10 mouse cellular contexts compared by ENCODE assay signal in the genomic region with DNA sequence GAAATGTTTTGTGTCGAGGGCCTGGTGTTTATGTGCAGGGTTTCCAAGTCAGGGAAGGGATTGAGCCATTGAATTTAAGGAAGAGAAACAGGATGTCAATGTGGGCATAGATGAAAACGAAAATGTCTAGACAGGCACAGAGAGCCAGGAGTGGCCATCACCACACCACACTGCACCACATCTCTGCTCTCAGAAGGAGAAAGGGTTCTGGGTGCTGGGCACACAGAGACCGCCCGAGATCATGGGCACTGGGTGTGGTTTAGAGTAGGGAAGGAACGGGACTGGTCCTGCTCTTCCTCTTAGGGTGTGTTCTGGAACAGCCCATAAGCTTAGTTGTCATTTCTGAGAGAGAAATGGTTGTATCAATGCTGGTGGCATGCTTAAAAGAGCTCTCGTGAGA. TPM values are rescaled to one million over a fixed set of nuclear protein-coding genes. Genes with fewer than 3 reads are reported as not detected.
DNase-seq lines count a peak whose midpoint lies in the region; ATAC-seq lines count a peak whose summit lies in the region.
"Had no signal": no experiment of that assay in that cellular context is flagged by ENCODE, and none has a peak within 500 bp of the region (broad histone marks: within the 10 kb centered on the region; RNA-seq: fewer than 3 reads in every experiment).

No protein-coding gene starts in this region.

- peak overlapping the region; percentile 82 for H3K4me3 ChIP-seq in embryonic facial prominence, embryonic 10.5 days
- peak overlapping the region; percentile 85 for H3K4me3 ChIP-seq in hindbrain, embryonic 15.5 days
- peak overlapping the region; percentile 72 for H3K4me3 ChIP-seq in midbrain, embryonic 13.5 days (replicated peaks)

- H3K9me3 ChIP-seq in embryonic facial prominence, embryonic 10.5 days: no peaks in the 10 kb centered on the region
- H3K9me3 ChIP-seq in hindbrain, embryonic 15.5 days: no peaks in the 10 kb centered on the region
- no peaks in the 10 kb centered on the region for H3K9me3 ChIP-seq in midbrain, embryonic 13.5 days

- intact Hi-C loops in heart, postnatal 10 days (cut with DNase I): loop anchor here (2.0 to 5.0 kb wide), 3 partner anchors 16 to 251 kb away; a partner anchor contains a TSS

- H3K4me1 ChIP-seq in embryonic facial prominence, embryonic 10.5 days: peaks cover 15% of the 10 kb centered on the region
- H3K4me1 ChIP-seq in hindbrain, embryonic 15.5 days (replicated peaks): peaks cover 18% of the 10 kb centered on the region
- peaks cover 22% of the 10 kb centered on the region for H3K4me1 ChIP-seq in midbrain, embryonic 13.5 days (replicated peaks)

- peak overlapping the region; percentile 78 for H3K9ac ChIP-seq in hindbrain, embryonic 15.5 days
- H3K9ac ChIP-seq in midbrain, embryonic 13.5 days (replicated peaks): peak overlapping the region; percentile 77

- peaks cover 37% of the 10 kb centered on the region for H3K36me3 ChIP-seq in embryonic facial prominence, embryonic 10.5 days (replicated peaks)
- peaks cover 26% of the 10 kb centered on the region for H3K36me3 ChIP-seq in hindbrain, embryonic 15.5 days
- H3K36me3 ChIP-seq in midbrain, embryonic 13.5 days: peaks cover 36% of the 10 kb centered on the region

- 59% methylated on average over 6 of the region's 6 CpGs for WGBS in embryonic facial prominence, embryonic 10.5 days
- 54% methylated on average over 6 of the region's 6 CpGs for WGBS in hindbrain, embryonic 15.5 days
- 55% methylated on average over 6 of the region's 6 CpGs for WGBS in midbrain, embryonic 13.5 days

- peak overlapping the region; percentile 90; the same call in 1 of the 2 replicates for H3K27ac ChIP-seq in embryonic facial prominence, embryonic 10.5 days (replicated peaks)
- H3K27ac ChIP-seq in hindbrain, embryonic 15.5 days (replicated peaks): no peak overlapping the region
- peak overlapping the region; percentile 93 for H3K27ac ChIP-seq in midbrain, embryonic 13.5 days

- no peaks in the 10 kb centered on the region for H3K27me3 ChIP-seq in embryonic facial prominence, embryonic 10.5 days (replicated peaks; ENCODE audit: low read depth, poor library complexity, severe bottlenecking)
- no peaks in the 10 kb centered on the region for H3K27me3 ChIP-seq in hindbrain, embryonic 15.5 days
- no peaks in the 10 kb centered on the region for H3K27me3 ChIP-seq in midbrain, embryonic 13.5 days

- DNase-seq in heart, adult 18-20 months: peak; percentile 18 to 21
- DNase-seq in heart, postnatal 10 days: no peak
- no peak for DNase-seq in embryonic facial prominence, embryonic 10.5 days (ENCODE audit: low spot score)
- DNase-seq in gastrocnemius, postnatal 10 days: no peak
- DNase-seq in adrenal gland, adult 2 months: no peak
- no peak for DNase-seq in embryo, embryonic 9.5 days (ENCODE audit: extremely low spot score)
- DNase-seq: cerebellum, adult 11-12 months had no signal

- ATAC-seq in hindbrain, embryonic 15.5 days (ENCODE audit: low FRiP score, low read depth): no peak
- ATAC-seq in midbrain, embryonic 13.5 days: no peak

- peak overlapping the region; percentile 80 for H3K4me2 ChIP-seq in hindbrain, embryonic 15.5 days
- H3K4me2 ChIP-seq in midbrain, embryonic 13.5 days (replicated peaks): peak overlapping the region; percentile 63

RNA-seq across cellular contexts. Expression of a gene that starts 1.2 kb away (rescaled TPM):
- total RNA-seq in heart, adult 18-20 months (2021): under 1 TPM; 0.79 to 0.85 TPM
- total RNA-seq in heart, postnatal 10 days (2021): 1 to 10 TPM in 1 of 2 experiments, under 1 TPM in 1; 0.81 to 1.5 TPM
- 5.4 and 6.2 TPM in 2 replicates for polyA plus RNA-seq in embryonic facial prominence, embryonic 10.5 days (2016; fragmentation: Nextera tagmentation; extraction: Ambion mirVana)
- 7.3 and 8.5 TPM in 2 replicates for polyA plus RNA-seq in hindbrain, embryonic 15.5 days (2015; fragmentation: Nextera tagmentation; extraction: Ambion mirVana)
- 10.3 and 11.1 TPM in 2 replicates for polyA plus RNA-seq in midbrain, embryonic 13.5 days (2015; fragmentation: Nextera tagmentation; extraction: Ambion mirVana)
- total RNA-seq in gastrocnemius, postnatal 10 days (2021): 1 to 10 TPM; 1.2 to 1.4 TPM
- total RNA-seq in adrenal gland, adult 2 months (2021): 1 to 10 TPM; 2.0 to 3.1 TPM
- 0.52 and 0.71 TPM in 2 replicates for polyA plus RNA-seq in adrenal gland, adult 2 months (2012; rRNA removed)

RNA-seq across cellular contexts. Expression of a gene that starts 16.1 kb away (rescaled TPM):
- 1 to 10 TPM; 4.4 to 8.2 TPM for total RNA-seq in heart, adult 18-20 months (2021)
- 1 to 10 TPM; 9.2 to 9.5 TPM for total RNA-seq in heart, postnatal 10 days (2021)
- 15.0 and 15.6 TPM in 2 replicates for polyA plus RNA-seq in embryonic facial prominence, embryonic 10.5 days (2016; fragmentation: Nextera tagmentation; extraction: Ambion mirVana)
- polyA plus RNA-seq in hindbrain, embryonic 15.5 days (2015; fragmentation: Nextera tagmentation; extraction: Ambion mirVana): 14.2 and 14.8 TPM in 2 replicates
- polyA plus RNA-seq in midbrain, embryonic 13.5 days (2015; fragmentation: Nextera tagmentation; extraction: Ambion mirVana): 16.4 and 17.7 TPM in 2 replicates
- total RNA-seq in gastrocnemius, postnatal 10 days (2021): 1 to 10 TPM; 6.1 to 7.3 TPM
- total RNA-seq in adrenal gland, adult 2 months (2021): 10 to 100 TPM; 12.8 to 18.1 TPM
- polyA plus RNA-seq in adrenal gland, adult 2 months (2012; rRNA removed): 0.27 and 0.47 TPM in 2 replicates

RNA-seq across cellular contexts. Expression of a gene that starts 19.1 kb away (rescaled TPM):
- total RNA-seq in heart, adult 18-20 months (2021): 1 to 10 TPM; 2.3 to 3.0 TPM
- total RNA-seq in heart, postnatal 10 days (2021): 1 to 10 TPM; 2.2 to 2.3 TPM
- polyA plus RNA-seq in embryonic facial prominence, embryonic 10.5 days (2016; fragmentation: Nextera tagmentation; extraction: Ambion mirVana): 0.39 and 0.51 TPM in 2 replicates
- polyA plus RNA-seq in hindbrain, embryonic 15.5 days (2015; fragmentation: Nextera tagmentation; extraction: Ambion mirVana): 1.6 and 1.7 TPM in 2 replicates
- polyA plus RNA-seq in midbrain, embryonic 13.5 days (2015; fragmentation: Nextera tagmentation; extraction: Ambion mirVana): 0.35 and 1.1 TPM in 2 replicates
- 1 to 10 TPM; 3.1 to 3.9 TPM for total RNA-seq in gastrocnemius, postnatal 10 days (2021)
- 1 to 10 TPM; 3.1 to 4.5 TPM for total RNA-seq in adrenal gland, adult 2 months (2021)
- polyA plus RNA-seq in adrenal gland, adult 2 months (2012; rRNA removed): 3.8 and 6.1 TPM in 2 replicates

RNA-seq across cellular contexts. Expression of a gene that starts 43.7 kb away (rescaled TPM):
- not detected for total RNA-seq in heart, adult 18-20 months (2021)
- total RNA-seq in heart, postnatal 10 days (2021): not detected
- polyA plus RNA-seq in embryonic facial prominence, embryonic 10.5 days (2016; fragmentation: Nextera tagmentation; extraction: Ambion mirVana): 1.1 and 1.4 TPM in 2 replicates
- polyA plus RNA-seq in hindbrain, embryonic 15.5 days (2015; fragmentation: Nextera tagmentation; extraction: Ambion mirVana): 0.47 and 0.54 TPM in 2 replicates
- polyA plus RNA-seq in midbrain, embryonic 13.5 days (2015; fragmentation: Nextera tagmentation; extraction: Ambion mirVana): 0.46 TPM in 1 of 2 replicates, not detected in the other
- total RNA-seq in gastrocnemius, postnatal 10 days (2021): not detected
- not detected for total RNA-seq in adrenal gland, adult 2 months (2021)
- polyA plus RNA-seq in adrenal gland, adult 2 months (2012; rRNA removed): not detected in 2 replicates

RNA-seq across cellular contexts. Expression of a gene that starts 57.6 kb away (rescaled TPM):
- total RNA-seq in heart, adult 18-20 months (2021): not detected
- not detected for total RNA-seq in heart, postnatal 10 days (2021)
- not detected in 2 replicates for polyA plus RNA-seq in embryonic facial prominence, embryonic 10.5 days (2016; fragmentation: Nextera tagmentation; extraction: Ambion mirVana)
- polyA plus RNA-seq in hindbrain, embryonic 15.5 days (2015; fragmentation: Nextera tagmentation; extraction: Ambion mirVana): 0.12 TPM in 1 of 2 replicates, not detected in the other
- 0.04 TPM in 1 of 2 replicates, not detected in the other for polyA plus RNA-seq in midbrain, embryonic 13.5 days (2015; fragmentation: Nextera tagmentation; extraction: Ambion mirVana)
- not detected for total RNA-seq in gastrocnemius, postnatal 10 days (2021)
- total RNA-seq in adrenal gland, adult 2 months (2021): not detected
- not detected in 2 replicates for polyA plus RNA-seq in adrenal gland, adult 2 months (2012; rRNA removed)
- total RNA-seq: layer of hippocampus, adult 18-20 months had no signal

Comparison
In these comparisons a context has a peak if more than half of its experiments do, and no peak if none do; other contexts are left out.
1. DNase-seq: peak in heart, adult 18-20 months (2 of 2); none in heart, postnatal 10 days (0 of 2), embryonic facial prominence, embryonic 10.5 days (single experiment), gastrocnemius, postnatal 10 days (single experiment), adrenal gland, adult 2 months (single experiment) and embryo, embryonic 9.5 days (single experiment).
2. Peak in every context shown above with its lines, with median percentiles within 50 percentile points of each other: H3K4me3 ChIP-seq.